Mouse (Mus musculus) hindbrain, postnatal 0 days (tissue): ENCODE data around the gene Auts2. TPM values are rescaled to one million over a fixed set of nuclear protein-coding genes. Genes with fewer than 3 reads are reported as not detected.
A peak's percentile ranks its signal among the peaks of the same experiment; 100 is the strongest.

Experiments used
- ATAC-seq: fragments of 200-750 bp; cut with Nextera tagmentation; 2 replicates; pipeline ENCODE4 v1.8.0; 2017; ENCODE audit warnings: mild to moderate bottlenecking, moderate TSS enrichment, moderate library complexity
- DNase-seq: peaks from one replicate; pipeline ENCODE4 v3.0.0-alpha.2; 2015; ENCODE audit warnings: low spot score
- H3K27ac ChIP-seq: fragments of 300-500 bp; sonication (generic); 2 replicates; pipeline ENCODE4 v1.5.1; 2014; ENCODE audit warnings: mild to moderate bottlenecking
- H3K27me3 ChIP-seq: fragments of 300-500 bp; sonication (generic); 2 replicates; pipeline ENCODE4 v1.6.1; 2014; ENCODE audit warnings: low read length, mixed read lengths; ENCODE audit not compliant: insufficient read depth
- H3K36me3 ChIP-seq: fragments of 300-500 bp; sonication (generic); 2 replicates; pipeline ENCODE4 v1.6.1; 2014; ENCODE audit warnings: low read length, mixed read lengths; ENCODE audit not compliant: insufficient read depth
- H3K4me1 ChIP-seq: fragments of 300-500 bp; sonication (generic); 2 replicates; pipeline ENCODE4 v1.6.1; 2014; ENCODE audit warnings: antibody characterized with exemption, low read length, mixed read lengths; ENCODE audit not compliant: insufficient read depth
- H3K4me2 ChIP-seq: fragments of 300-500 bp; sonication (generic); 2 replicates; pipeline ENCODE4 v1.6.1; 2014; ENCODE audit warnings: low read depth, mild to moderate bottlenecking, low read length, moderate library complexity, mixed read lengths
- H3K4me3 ChIP-seq: fragments of 300-500 bp; sonication (generic); 2 replicates; pipeline ENCODE4 v1.5.1; 2014; ENCODE audit warnings: low read length
- H3K9ac ChIP-seq: fragments of 300-500 bp; sonication (generic); replicated peaks from 2 replicates; pipeline ENCODE4 v1.6.1; 2014; ENCODE audit warnings: mild to moderate bottlenecking, low read length, moderate library complexity, mixed read lengths
- H3K9me3 ChIP-seq: fragments of 300-500 bp; sonication (generic); 2 replicates; pipeline ENCODE4 v1.6.1; 2016; ENCODE audit warnings: low read length, mixed read lengths
- CTCF ChIP-seq: IDR thresholded peaks from 2 replicates; pipeline ENCODE4 v1.5.1; 2016; ENCODE audit warnings: antibody characterized with exemption, control low read depth, low read depth
- WGBS: fragments of 180-500 bp; shearing (Covaris S2); extraction: QIAGEN DNeasy Blood & Tissue Kit; methylation state at CpG from one replicate; pipeline ENCODE4 v1.1.7; 2014; 5-methylcytosine and 5-hydroxymethylcytosine counted together
- polyA plus RNA-seq: library from polyadenylated mRNA; unstranded; fragments of >200 nt; fragmentation: Nextera tagmentation; extraction: Ambion mirVana; gene quantifications from 2 replicates; pipeline ENCODE4 v1.2.1, GENCODE M21; 2015
- total RNA-seq: library from RNA; depleted of rRNA; stranded (reverse); fragments of >200 nt; gene quantifications from 2 replicates; pipeline ENCODE4 v1.2.3, GENCODE M21; 2014

Gene Auts2
- total and polyA plus RNA-seq, 2 experiments from 2014 or later: 39.3 to 54.9 TPM

DNA sequence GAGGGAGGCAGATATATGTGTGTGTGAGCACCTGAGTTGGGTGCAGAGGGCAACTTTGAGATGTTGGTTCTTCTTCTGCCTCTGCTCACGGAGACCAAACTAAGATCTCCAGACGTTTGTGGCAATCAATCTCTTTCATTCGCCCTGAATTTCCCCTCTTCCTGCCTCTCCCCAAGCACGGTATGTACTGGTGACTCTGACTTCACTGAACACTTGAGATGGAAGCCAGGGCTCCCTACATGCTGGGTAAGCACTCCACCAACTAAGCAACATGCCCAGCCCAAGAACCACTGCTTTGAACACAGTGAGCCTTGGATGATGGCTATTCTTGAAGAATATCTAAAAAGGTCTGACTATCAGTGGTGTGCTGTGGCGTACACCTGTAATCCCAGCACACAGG is 1032.5 kb downstream of the Auts2 start:
- no peaks in the 10 kb centered on the region for H3K4me1 ChIP-seq
- no peaks in the 10 kb centered on the region for H3K9me3 ChIP-seq
- DNase-seq (no peak), ATAC-seq (no peak)
- 75% methylated on average over 5 of the region's 5 CpGs for WGBS
- H3K27me3 ChIP-seq: no peaks in the 10 kb centered on the region
- H3K27ac ChIP-seq: no peak overlapping the region
- H3K4me3 ChIP-seq: no peak overlapping the region
- no peak overlapping the region for H3K4me2 ChIP-seq
- no peak overlapping the region for H3K9ac ChIP-seq
- no peak for TF ChIP-seq CTCF
- H3K36me3 ChIP-seq: no peaks in the 10 kb centered on the region

DNA sequence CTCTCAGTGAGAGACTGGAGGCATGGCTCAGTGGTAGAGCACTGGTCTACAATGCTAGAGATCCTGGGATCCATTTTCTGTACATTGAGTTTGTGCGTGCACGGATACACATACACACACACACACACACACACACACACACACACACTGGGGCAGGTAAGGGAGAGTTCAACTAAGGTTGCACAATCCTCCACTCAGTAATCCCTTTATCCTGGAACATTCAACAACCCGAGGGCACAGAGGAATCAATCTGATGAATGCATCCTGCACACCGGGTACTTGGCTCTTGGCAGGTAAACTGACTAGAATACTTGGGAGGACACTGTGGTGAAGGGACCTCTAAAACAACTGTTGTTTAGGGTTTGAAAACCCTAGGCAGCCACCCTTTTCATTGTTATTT is 1033.8 kb downstream of the Auts2 start:
- no peaks in the 10 kb centered on the region for H3K9me3 ChIP-seq
- 92% methylated on average over 4 of the region's 4 CpGs for whole genome bisulfite sequencing
- H3K4me3 ChIP-seq: no peak overlapping the region
- DNase-seq (no peak), ATAC-seq (no peak)
- no peak for TF ChIP-seq CTCF
- H3K4me2 ChIP-seq: no peak overlapping the region
- no peaks in the 10 kb centered on the region for H3K27me3 ChIP-seq
- no peak overlapping the region for H3K27ac ChIP-seq
- no peaks in the 10 kb centered on the region for H3K4me1 ChIP-seq
- no peaks in the 10 kb centered on the region for H3K36me3 ChIP-seq
- H3K9ac ChIP-seq: no peak overlapping the region

DNA sequence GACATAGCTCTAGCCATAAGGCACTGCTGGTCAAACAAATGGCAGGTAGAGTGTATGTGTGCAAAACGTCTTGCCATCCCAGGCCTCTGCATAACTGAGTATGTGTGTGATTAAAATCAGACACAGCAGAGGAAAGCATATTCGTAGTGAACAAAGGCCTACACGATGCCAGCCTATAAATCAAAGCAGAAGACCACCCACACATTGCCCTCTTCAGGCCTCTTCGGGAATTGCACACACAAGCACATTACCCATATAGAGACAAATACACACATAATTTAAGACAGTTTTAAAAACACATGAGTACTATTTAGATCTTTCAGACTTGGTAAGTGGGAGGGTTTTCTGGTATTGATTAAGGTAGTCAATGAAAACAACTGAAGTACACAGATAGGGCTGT is 1044.3 kb downstream of the Auts2 start:
- Histone ChIP-seq H3K9ac (no peak overlapping the region), H3K9me3 (no peaks in the 10 kb centered on the region), H3K4me1 (no peaks in the 10 kb centered on the region), H3K4me3 (no peak overlapping the region), H3K36me3 (no peaks in the 10 kb centered on the region), H3K27ac (no peak overlapping the region), H3K27me3 (no peaks in the 10 kb centered on the region), H3K4me2 (no peak overlapping the region)
- DNase-seq (no peak), ATAC-seq (no peak)
- TF ChIP-seq CTCF: peak; percentile 28
- WGBS: 90% methylated on average over 4 of the region's 4 CpGs

- Histone ChIP-seq H3K4me3 (no peak overlapping the region), H3K9me3 (no peaks in the 10 kb centered on the region), H3K4me1 (no peaks in the 10 kb centered on the region), H3K27ac (no peak overlapping the region), H3K36me3 (no peaks in the 10 kb centered on the region), H3K4me2 (no peak overlapping the region), H3K9ac (no peak overlapping the region), H3K27me3 (no peaks in the 10 kb centered on the region)
- no peak for TF ChIP-seq CTCF
- ATAC-seq (no peak), DNase-seq (no peak)
- 92% methylated on average over 10 of the region's 10 CpGs for WGBS
Observed at GRCm38 (mm10) chr5:131496517-131497216, 1046.5 kb downstream of the Auts2 start.

- H3K4me1 ChIP-seq: no peaks in the 10 kb centered on the region
- H3K36me3 ChIP-seq: no peaks in the 10 kb centered on the region
- H3K4me3 ChIP-seq: no peak overlapping the region
- no peaks in the 10 kb centered on the region for H3K9me3 ChIP-seq
- no peak for TF ChIP-seq CTCF
- no peak for ATAC-seq
- no peak overlapping the region for H3K27ac ChIP-seq
- H3K27me3 ChIP-seq: no peaks in the 10 kb centered on the region
- H3K9ac ChIP-seq: no peak overlapping the region
- 78% methylated on average over 5 of the region's 5 CpGs for WGBS
- H3K4me2 ChIP-seq: no peak overlapping the region
- DNase-seq: no peak
Observed at GRCm38 (mm10) chr5:131494564-131494963, 1048.6 kb downstream of the Auts2 start.

- Histone ChIP-seq H3K27me3 (no peaks in the 10 kb centered on the region), H3K27ac (no peak overlapping the region), H3K9ac (no peak overlapping the region), H3K9me3 (no peaks in the 10 kb centered on the region), H3K4me1 (no peaks in the 10 kb centered on the region), H3K4me2 (no peak overlapping the region), H3K4me3 (no peak overlapping the region), H3K36me3 (no peaks in the 10 kb centered on the region)
- peak; percentile 27 for DNase-seq
- WGBS: 88% methylated on average over 8 of the region's 8 CpGs
- no peak for ATAC-seq
- TF ChIP-seq CTCF: peak; percentile 59
Observed at GRCm38 (mm10) chr5:131492535-131492934, 1050.6 kb downstream of the Auts2 start.

- no peak overlapping the region for H3K27ac ChIP-seq
- no peaks in the 10 kb centered on the region for H3K36me3 ChIP-seq
- no peak overlapping the region for H3K4me3 ChIP-seq
- 65% methylated on average over 8 of the region's 8 CpGs for WGBS
- H3K27me3 ChIP-seq: no peaks in the 10 kb centered on the region
- DNase-seq (no peak), ATAC-seq (no peak)
- no peak overlapping the region for H3K9ac ChIP-seq
- TF ChIP-seq CTCF: no peak
- no peaks in the 10 kb centered on the region for H3K9me3 ChIP-seq
- no peaks in the 10 kb centered on the region for H3K4me1 ChIP-seq
- no peak overlapping the region for H3K4me2 ChIP-seq
Observed at GRCm38 (mm10) chr5:131491843-131492242, 1051.3 kb downstream of the Auts2 start.
